Mouse (Mus musculus) ovary, postnatal 14 days (tissue): ENCODE measurements around the gene Smim24.
A peak's percentile ranks its signal among the peaks of the same experiment; 100 is the strongest.

Experiments
- DNase-seq: peaks from one replicate; pipeline ENCODE4 v3.0.0; 2022; ENCODE audit warnings: low spot score

Smim24 gene

DNA sequence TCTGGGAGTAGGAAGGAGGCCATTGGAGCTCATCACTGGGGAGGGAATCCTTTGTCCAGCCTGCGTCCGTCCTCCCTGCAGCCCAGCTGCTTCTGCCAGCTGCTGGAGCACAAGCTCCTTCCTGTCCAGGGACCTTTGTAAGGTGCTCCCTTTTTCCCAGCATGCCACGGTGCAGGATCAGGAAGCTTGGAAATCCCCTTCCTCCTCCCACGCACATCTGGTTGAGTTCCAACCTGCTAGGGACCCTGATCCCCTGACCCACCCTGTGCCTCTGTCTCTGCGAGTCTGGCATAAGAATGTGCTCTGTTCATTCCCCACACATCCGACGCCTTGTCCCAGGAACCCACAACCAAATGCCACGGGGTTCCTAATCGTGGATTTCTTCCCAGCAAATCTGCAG lies 18.1 kb downstream of the Smim24 start:
- no peak for DNase-seq

DNA sequence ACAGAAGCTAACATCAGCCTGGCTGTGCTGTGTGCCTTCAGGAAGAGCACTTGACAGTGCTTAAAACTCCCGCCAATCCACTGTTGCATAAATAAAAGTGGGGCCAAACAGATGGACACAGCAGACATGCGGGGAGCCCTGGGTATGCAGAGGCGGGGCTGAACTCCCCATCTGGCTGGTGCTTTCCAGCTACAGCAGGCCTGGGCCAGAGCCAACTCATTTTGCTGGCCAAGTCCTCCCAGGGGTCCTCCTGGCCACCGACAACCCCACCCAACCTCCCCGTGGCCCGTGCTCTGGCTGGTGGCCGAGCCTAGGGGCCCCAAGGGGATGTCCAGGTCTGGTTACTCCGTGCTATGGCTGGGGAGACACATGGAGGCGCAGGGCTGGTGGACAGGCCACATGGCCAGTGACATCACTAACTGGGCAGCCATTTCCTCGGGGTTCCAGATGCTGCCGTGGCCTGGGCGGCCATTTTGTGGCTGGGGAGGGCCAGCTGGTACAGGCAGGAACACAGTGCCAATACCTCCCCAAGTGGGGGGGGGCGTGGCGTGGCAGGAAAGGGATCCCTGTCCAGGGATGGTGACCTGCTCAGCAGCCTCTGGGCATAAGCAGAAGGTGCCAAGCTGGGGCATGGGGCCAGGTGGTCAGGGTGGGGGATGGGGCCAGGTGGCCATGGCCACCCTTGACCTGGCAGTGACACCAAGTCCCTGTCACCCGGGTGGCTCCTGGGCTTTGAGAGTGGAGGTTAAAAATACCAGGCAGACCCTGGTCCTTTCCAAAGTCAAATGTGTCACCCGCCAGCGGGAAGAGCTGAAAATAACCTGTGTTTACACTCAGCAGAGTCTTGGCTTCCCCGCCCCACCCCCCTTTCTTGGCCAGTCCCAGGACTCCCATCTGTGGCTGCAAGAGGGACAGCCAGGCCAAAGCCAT lies 18.9 kb downstream of the Smim24 start:
- DNase-seq: peak; percentile 86

DNA sequence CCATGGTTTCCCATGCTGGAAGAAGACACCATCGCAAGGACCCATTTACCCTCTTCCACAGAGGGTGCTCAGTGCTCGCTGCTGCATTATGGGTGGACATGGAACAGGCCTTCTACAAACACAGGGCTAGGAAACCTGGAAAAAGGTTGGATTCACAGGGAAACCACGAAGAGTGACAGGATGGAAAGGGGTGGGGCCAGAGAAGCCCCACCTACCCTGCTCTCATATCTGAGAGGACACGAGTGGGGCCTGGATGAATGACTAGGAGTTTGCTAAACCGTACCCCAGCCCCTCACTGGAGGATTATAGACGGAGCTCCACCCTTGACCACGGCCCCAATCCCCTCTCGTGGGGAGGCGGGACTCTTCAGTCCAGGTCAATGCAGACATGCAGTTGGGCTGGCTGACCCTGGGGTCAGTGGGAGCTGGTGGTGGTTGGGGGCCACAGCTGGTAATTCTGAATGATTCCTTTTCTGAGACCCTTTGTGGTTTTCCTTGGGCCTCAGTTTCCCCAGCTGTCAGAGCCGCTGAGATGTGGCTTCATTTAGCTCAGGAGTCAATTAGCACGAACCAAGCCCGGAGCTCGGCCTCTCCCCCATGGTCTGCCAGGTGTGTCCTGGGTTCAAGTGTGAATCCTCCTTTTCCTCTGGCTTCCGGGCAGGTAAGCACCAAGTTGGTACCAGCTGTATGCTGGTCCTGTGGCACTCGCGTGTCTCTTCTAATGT lies 19.9 kb downstream of the Smim24 start:
- no peak for DNase-seq

DNA sequence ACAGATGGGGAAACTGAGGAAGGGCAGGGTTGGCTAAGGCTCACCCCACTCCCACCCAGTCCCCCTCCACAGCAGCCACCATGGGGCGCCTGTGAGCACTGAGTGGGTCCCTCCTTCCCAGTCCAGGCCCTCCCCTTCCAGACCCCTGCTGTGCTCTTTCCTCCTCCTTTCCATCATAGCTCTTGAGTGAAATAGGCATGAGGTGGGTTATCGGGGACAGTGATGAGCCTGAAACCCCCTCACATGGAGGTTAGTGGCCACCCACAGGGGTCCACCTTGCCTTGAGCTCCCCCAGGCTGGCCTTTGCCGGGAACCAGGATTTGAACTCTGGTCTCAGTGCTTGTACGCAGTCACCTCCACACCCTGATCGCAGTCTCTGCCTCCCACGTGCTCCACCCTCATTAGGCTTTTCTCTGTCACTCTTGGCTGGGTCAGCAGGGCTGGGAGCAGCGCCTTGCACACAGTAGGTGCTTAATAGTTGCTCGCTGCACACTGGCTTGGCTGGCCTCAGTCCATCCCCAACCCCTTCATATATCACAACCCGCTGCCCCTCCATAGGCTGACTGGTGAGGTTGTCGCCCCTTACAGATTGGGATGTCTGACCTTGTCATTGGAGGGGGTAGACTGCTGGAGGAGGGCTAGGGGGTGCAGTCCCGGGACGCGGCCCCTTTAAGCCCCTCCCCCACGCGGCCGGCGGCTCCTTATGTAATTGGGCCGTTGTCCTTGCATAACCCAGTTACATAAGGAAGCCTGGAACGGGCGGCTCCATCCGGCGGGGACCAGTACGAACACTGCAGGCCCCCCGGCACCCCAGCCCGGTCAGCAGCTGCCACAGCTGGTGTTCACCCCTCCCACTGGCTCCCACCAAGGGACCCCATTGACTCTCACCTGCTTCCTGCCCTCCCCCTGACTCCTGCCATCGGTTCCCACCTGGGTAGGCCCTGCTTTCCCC lies 20.7 kb downstream of the Smim24 start:
- peak; percentile 84 for DNase-seq

DNA sequence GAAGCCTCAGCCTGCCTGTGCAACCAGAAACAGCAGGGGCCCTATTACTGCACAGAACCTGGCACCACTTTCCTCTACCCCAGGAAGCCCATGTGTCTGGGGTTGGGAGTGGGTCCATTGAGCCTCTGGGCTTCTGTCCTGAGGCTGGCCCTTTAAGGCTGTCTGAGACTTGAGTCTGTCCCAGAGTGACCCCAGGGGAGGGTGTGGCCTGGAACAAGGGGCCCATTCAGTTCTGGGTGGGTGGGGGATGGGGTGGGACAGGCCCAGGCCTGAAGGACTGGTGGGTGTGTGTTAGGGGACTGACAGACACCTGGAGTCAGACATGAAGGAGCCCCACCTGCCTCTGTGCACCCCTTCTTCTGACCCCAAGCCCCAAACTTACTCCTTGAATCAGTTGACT lies 21.8 kb downstream of the Smim24 start:
- DNase-seq: no peak

DNA sequence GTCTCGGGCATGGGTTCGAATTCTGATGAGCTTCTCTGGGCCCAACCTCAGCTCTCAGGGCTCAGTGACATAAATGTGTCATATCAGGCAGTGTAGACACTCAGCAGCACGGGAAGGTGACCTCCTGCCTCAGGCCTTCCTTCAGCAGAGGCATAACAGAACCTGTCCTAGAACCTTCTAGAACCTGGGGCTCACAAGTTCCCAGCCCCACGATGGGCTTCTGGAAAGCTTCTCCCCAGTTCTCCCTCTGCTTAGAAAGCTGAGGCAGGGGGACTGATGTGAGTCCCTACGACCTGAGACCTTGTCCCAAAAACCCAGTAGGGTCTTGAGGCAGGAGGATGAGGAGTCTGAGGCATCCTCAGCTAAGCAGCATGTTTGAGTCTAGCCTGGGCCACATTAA lies 22.3 kb downstream of the Smim24 start:
- DNase-seq: no peak

DNA sequence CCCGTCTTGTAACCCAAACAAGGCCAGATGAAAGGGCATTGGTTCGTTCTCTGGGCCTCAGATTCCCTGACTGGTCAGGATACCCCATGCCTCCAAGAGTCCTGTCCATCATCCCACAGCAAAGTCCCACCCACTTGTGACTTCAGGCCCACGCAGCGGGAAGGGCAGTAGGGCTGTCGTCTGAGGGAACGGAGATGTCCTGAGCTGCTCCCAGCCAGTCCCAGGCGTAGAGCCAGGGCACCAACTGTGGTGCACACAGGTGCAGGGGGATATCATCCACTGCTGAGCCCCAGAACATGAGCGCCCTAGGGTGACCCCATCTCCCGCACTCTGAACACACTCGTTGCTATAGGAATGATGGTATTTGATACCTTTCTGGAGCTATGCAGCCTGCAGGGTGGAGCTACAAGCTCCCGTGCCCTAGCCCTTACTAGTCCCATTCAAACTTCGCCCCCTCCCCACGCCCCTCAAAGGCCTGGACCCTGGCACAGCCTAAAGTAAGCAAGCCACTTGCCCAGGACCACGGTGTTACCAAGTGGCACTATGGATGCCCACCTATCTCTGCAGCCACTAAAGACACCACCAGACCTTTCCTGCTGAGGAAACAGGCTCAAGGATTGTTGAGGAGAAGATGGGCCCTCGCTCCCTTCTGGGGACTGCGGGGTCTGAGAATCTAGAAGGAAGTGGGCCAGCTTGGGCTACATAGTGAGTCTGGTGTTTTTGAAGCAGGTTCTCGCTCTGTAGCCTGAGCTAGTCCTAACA lies 22.9 kb downstream of the Smim24 start:
- no peak for DNase-seq

DNA sequence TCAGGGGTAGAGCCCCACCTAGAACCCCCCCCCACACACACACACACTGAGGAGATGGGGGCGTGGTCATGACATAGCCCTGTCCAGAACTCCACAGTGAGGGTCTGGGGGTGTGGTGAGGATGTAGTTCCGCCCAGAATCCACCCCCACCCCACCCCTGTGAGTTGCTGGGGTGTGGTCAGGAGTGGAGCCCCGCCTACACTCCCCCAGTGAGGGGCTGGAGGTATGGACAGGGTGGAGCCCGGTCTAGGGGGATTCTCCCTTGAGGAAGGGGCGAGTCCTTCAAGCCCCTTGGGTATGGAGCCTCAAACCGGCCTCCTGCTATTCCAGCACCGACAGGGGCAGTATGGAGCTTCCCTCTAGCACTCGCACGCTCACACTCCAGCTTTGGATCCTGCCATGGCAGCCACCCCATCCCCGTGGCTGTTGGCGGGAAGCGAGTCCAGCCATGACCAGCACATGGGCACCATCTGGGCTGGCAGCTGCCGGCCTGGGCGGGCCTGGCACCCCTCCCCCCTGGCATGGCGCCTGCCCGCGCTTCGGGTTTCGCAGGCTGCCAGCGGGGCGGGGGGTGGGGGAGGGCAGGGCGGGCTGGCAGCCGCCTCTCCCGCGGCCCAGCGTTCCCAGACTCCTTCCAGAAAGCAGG lies 23.9 kb downstream of the Smim24 start:
- peak; percentile 84 for DNase-seq

DNA sequence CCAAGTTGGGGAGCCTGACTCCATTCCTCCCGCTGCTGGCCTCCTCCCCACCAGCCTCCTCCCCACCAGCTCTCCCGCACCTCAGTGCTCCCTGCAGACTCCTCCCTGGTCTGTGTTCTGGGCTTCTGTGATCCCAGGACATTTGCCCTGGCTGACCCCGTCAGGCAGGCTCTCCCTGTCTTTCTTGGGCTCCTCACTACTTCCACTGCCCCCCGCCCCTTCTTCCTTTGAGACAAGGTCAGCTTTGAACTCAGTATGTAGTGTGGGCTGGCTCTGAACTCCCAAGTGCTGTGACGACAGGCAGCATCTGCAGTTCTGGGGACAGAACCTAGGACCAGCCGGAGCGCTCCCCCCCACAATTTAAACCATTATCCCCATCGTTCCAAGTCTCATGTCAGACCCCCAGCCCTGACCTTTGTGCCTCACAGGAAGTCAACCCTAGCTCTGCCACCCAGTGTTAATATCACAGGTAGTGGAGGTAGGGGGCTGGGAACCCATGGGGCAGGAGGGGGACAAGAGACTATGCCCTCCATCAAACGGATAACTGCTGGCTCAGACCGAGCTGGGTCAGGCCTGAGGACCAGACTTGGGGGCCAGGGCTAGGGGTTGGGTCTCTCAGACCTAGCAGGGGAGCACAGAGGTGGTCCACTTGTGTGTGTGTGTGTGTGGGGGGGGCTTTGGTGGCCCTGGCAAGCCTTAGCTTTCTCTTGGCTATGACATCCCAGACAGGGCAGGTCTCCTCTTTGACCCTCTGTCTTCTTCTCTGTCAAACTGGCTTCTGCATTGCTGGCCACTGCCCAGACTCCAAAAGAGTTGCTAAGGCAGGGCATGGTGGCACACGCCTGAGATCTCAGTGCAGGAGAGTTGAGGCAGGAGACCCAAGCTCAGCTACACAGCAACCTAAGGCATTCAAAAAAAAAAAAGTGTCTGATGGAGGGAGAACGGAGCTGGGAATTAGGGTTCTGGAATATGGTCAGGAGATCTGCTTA lies 24.7 kb downstream of the Smim24 start:
- DNase-seq: no peak

DNA sequence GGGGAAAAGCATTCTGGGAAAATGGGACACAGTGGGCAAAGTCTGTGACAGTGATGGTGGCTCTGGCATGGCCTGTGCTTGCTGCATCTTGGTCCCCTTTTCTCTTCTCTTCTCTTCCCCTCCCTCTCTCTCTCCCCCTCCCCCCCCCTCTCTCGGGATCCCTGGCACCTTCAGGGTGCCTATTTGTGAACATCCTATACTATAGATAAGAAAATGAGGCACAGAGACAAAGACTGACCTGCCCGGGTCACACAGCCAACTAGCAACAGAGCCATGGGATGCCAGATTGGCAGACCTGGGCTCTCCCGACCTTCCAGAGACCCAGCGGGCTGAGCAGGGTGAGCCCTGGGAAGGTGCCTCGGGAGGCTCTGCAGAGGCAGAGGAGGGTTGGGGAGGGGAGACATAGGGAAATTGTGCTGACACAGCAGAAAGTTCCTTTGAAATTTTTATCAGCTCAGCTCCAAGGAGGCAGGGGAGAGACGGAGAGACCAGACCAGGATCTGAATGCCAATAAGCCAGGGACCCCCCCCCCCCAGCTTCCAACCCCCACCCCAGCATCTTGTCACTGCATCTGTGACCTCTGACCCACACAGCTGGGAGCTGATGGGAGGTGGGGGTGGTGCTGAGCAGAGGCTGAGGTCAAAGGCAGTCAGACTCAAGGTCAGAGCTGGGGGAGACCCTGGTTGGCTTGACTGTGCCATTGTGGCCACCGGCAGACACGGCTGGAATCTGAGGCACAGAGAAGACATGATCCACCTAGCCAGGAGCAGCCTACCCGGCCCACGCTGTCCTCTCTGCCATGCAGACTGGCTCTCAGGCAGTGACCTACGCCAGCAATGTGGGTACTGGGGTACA lies 25.6 kb downstream of the Smim24 start:
- DNase-seq: no peak

DNA sequence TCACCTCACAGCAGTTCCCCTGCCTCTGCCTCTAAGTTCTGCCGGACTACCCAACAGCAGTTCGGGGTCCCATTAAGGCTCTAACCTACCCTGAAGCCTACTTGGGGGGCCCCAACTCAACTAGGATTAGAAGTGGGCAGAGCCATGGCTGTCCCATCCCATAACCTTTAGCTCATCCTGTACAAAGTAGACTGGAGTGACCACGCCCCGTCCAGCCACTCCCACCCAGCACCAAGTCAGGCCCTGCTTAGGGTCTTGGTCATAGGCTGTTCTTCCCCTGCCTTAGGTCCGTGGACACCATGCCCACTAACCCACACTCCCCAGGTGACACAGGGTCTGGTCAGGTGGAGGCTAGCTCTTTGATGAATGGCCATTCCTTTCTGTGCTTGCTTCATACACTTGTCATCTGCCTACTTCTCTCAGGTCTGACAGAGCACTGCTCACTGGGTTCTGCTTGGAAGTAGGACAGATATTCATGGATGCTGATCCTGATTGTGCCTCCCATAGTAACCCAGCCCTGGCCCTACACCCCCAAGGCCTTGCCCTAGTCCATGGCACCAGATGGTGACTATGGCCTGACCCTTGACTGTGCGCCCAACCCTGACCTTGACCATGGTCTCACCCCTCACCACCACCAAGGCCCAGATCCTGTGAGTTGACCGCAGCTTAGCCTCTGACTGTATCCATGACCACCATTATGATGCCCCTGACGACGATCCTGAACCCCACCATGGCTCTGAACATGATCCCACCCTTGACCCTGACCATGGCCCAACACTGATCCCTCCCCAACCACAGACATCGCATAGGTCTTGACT lies 26.5 kb downstream of the Smim24 start:
- DNase-seq: no peak

DNA sequence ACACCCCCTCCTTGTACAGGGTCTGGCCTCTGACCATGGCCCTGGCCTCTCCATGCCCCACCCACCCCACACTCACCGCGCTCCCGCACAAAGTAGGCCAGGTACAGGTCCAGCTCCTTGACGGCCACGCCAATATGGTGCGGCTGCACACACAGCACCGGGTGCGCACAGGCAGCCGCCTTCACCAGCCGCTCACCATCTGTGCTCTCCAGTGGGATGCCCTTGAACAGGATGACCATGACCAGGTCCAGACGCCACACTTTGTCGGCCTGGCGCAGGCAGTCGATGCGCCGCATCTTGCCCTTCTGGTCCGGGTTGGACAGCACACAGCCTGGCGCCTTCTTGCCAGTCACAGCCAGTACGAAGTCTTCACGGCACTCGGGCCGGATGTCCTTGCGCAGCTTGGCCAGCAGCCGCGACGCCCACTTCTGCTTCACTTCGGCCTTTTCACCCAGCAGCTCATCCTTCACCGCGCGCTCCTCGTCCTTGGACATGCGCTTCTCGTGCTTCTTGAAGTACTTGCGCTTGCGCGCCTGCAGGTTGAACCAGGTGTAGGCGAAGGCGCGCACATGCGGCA lies 27.4 kb downstream of the Smim24 start:
- DNase-seq: no peak

DNA sequence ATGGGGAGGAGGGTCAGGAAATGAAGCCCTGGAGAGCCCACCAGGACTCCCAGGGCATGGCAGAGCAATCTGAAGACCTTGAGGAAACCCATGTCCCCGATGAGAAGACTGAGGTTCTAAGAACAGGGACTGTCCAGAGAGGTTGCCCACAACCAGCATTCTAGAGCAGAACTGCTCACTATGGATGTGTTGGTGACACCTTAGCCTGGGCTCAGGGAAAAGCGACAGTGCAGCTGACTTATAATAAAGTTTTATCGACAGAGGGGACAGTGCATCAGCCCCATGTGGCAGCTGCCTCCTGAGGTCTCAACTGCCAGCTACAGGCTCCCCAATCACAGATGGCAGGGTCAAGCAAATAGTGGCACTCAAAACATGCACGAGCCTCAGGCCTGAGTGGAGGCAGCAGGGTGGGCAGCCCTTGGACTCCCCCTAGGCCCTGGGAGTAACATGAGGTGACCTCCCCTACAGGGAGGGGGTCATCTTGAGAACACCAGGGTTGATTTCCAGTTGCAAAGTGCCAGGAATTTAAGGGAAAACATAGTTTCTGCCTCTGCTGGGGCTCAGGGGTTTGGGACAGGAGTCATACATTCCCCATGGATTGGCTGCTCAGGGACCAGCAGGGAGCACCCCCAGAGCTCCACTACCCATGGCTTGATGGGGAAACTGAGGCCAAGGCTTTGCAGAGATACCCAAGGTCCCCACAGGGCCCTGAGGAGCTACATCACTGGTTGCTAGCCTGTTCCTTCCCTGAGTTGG lies 28.4 kb downstream of the Smim24 start:
- DNase-seq: no peak

DNA sequence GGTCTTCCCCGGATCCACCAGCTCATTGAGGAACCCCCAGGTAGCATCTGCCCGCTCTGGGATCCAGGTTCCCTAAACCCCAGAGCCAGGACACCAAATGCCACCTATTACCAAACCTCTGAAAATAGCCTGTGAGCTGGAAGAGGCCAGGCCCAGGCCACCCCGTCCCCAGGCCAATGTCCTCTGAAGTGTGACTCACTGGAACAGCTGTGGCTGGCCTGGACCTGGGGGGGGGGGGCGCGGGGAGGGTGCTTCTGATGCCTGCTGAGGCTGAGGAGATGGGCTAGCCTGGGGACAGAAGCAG lies 28.9 kb downstream of the Smim24 start:
- DNase-seq: no peak

DNA sequence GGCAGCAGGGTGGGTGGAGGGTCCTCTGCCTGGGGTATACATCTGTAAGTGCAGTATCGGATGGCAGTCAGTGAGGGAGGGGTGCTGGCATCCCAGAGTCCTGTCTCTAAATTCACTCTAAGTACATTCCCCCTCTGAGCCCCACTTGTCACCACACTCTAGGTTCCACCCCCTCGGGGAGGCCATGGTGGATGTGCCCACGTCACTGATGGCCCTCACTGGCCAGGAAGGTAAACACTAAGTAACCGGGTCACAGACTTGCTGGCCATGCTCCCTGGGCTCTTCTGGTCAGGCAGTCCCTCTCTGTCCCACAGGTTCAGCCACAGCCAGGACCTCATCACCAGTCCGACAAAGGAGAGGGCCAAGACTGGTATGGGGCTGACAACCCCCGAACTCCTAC lies 29.3 kb downstream of the Smim24 start:
- DNase-seq: no peak

DNA sequence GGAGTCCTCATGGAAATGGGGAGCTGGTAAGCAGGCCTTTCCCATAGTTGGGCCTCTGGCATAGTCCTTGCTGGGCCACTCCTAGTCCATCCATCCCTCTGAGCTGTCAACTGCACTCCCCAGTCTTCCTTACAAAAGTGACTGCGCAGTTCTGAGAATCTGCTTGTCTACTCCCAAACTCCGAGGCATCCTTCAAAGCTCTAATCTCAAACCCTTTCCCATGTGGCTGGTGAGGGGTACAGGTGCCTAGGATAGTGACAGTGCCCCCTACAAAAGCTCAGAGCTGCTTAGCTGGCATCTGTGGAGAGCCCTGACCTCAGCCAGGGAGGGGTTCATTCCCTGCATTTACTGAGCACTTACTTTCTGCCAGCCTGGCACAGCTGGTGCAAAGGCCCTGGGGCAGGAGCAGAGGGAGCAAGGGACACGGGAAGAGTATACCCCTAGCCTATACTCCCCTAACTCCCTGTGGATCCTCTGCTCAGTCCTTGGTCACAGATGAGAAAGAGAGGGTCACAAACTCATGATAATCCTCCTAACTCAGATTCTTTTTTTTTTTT lies 29.9 kb downstream of the Smim24 start:
- no peak for DNase-seq
